Mouse (Mus musculus) liver, postnatal 0 days (tissue): ENCODE results near the gene Zfp664. TPM values are rescaled to one million over a fixed set of nuclear protein-coding genes. Genes with fewer than 3 reads are reported as not detected.

Experiments
- ATAC-seq: fragments of 200-750 bp; cut with Nextera tagmentation; 2 replicates; pipeline ENCODE4 v1.8.0; 2017; ENCODE audit warnings: mild to moderate bottlenecking, moderate library complexity
- DNase-seq: peaks from one replicate; pipeline ENCODE4 v3.0.0-alpha.2; 2016
- H3K27ac ChIP-seq: fragments of 300-500 bp; sonication (generic); 2 replicates; pipeline ENCODE4 v1.5.1; 2014; ENCODE audit warnings: antibody characterized with exemption, moderate library complexity, mild to moderate bottlenecking, low read depth
- H3K27me3 ChIP-seq: fragments of 300-500 bp; sonication (generic); 2 replicates; pipeline ENCODE4 v1.6.1; 2014; ENCODE audit warnings: low read length, control low read depth, mixed read lengths; ENCODE audit not compliant: insufficient read depth
- H3K36me3 ChIP-seq: fragments of 300-500 bp; sonication (generic); replicated peaks from 2 replicates; pipeline ENCODE4 v1.6.1; 2014; ENCODE audit warnings: mild to moderate bottlenecking, control low read depth, low read length, moderate library complexity, mixed read lengths; ENCODE audit not compliant: insufficient read depth
- H3K4me1 ChIP-seq: fragments of 300-500 bp; sonication (generic); 2 replicates; pipeline ENCODE4 v1.6.1; 2014; ENCODE audit warnings: antibody characterized with exemption, mild to moderate bottlenecking, control low read depth; ENCODE audit not compliant: insufficient read depth
- H3K4me2 ChIP-seq: fragments of 300-500 bp; sonication (generic); 2 replicates; pipeline ENCODE4 v1.6.1; 2014; ENCODE audit warnings: low read depth, mild to moderate bottlenecking, low read length, moderate library complexity, mixed read lengths
- H3K4me3 ChIP-seq: fragments of 300-500 bp; sonication (generic); 2 replicates; pipeline ENCODE4 v1.5.1; 2014; ENCODE audit warnings: low read depth, low read length
- H3K9ac ChIP-seq: fragments of 300-500 bp; sonication (generic); replicated peaks from 2 replicates; pipeline ENCODE4 v1.6.1; 2014; ENCODE audit warnings: mild to moderate bottlenecking, moderate library complexity
- H3K9me3 ChIP-seq: fragments of 300-500 bp; sonication (generic); 2 replicates; pipeline ENCODE4 v1.6.1; 2016; ENCODE audit warnings: mild to moderate bottlenecking, control low read depth, low read length, mixed read lengths
- CTCF ChIP-seq: sonication (generic); IDR thresholded peaks from 2 replicates; pipeline ENCODE4 v1.5.1; 2016; ENCODE audit warnings: antibody characterized with exemption, low read depth
- EP300 ChIP-seq: IDR thresholded peaks from 2 replicates; pipeline ENCODE4 v1.6.1; 2016; ENCODE audit warnings: antibody characterized with exemption, low read depth, mild to moderate bottlenecking
- WGBS: fragments of 180-500 bp; shearing (Covaris S2); extraction: QIAGEN DNeasy Blood & Tissue Kit; methylation state at CpG from one replicate; pipeline ENCODE4 v1.1.7; 2014; ENCODE audit not compliant: insufficient replicate concordance; 5-methylcytosine and 5-hydroxymethylcytosine counted together
- polyA plus RNA-seq: library from polyadenylated mRNA; unstranded; fragments of >200 nt; fragmentation: Nextera tagmentation; extraction: Ambion mirVana; gene quantifications from 2 replicates; pipeline ENCODE4 v1.2.1, GENCODE M21; 2015

The Zfp664 gene
- polyA plus RNA-seq, 1 experiment from 2014 or later: 12.1 TPM

DNA sequence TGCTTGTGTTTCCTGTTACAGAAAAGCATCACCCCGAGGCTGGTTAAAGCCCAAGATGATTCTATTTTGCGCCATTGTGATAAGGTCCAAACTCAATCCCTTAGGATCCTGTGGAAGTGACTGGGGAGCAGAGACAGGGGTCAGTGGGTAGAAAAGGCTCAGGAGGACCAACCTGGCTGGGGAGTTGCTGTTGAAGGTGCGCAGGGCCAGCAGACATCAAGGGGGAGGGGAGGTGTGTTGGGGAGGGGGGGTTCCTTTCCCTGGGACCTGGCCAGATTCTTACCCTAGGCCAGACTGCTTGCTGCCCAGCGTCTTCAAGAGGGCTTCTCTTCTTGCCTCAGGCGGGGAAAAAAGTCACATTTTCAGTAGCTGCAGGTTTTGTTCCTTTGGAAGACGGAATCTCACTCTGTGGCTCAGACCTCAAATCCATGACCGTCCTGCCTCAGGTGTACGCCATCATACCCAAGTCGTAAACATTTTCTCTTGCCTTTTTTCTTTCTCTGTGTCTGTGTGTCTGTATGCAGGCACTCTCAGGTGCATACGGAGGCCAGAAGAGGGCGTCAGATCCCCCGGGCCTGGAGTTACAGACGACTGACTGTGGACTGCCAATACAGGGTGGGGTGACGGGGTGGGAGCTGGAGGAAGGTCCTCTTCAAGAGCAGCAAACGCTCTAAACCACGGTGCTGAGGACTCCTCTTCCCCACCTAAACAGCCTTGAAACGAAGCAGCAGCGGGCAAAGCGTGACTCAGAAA is 38.4 kb downstream of the Zfp664 start:
- ATAC-seq (no peak), DNase-seq (no peak)
- Histone ChIP-seq H3K4me1 (no peaks in the 10 kb centered on the region), H3K4me2 (no peak overlapping the region), H3K4me3 (no peak overlapping the region), H3K36me3 (no peaks in the 10 kb centered on the region), H3K27me3 (no peaks in the 10 kb centered on the region), H3K27ac (no peak overlapping the region), H3K9ac (no peak overlapping the region), H3K9me3 (no peaks in the 10 kb centered on the region)
- TF ChIP-seq EP300: no peak
- TF ChIP-seq CTCF: no peak
- WGBS: 58% methylated on average over 19 of the region's 19 CpGs

DNA sequence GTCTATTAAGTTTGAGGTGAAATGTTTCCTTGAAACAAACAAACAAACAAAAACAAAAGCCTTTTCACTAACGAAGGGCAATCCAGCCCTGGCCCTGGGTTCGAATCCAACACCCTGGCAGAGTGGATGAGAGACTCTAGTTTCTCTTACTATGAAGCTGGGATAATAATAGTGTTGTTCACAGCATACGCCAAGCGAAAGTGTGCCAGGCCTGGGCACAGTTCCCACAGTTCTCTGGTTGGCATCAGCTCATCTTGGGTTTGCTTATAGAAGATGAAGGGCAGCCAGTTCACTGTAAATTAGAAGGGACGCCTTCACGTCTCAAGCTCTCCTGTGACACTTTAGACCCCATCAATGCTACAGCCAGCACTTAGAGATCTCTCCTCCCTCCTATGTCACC is 39.2 kb downstream of the Zfp664 start:
- H3K4me2 ChIP-seq: no peak overlapping the region
- H3K27me3 ChIP-seq: no peaks in the 10 kb centered on the region
- no peaks in the 10 kb centered on the region for H3K9me3 ChIP-seq
- no peaks in the 10 kb centered on the region for H3K36me3 ChIP-seq
- WGBS: 78% methylated on average over 6 of the region's 6 CpGs
- TF ChIP-seq EP300: no peak
- no peak for TF ChIP-seq CTCF
- H3K9ac ChIP-seq: no peak overlapping the region
- ATAC-seq: no peak
- H3K27ac ChIP-seq: no peak overlapping the region
- H3K4me3 ChIP-seq: no peak overlapping the region
- DNase-seq: no peak
- H3K4me1 ChIP-seq: no peaks in the 10 kb centered on the region

DNA sequence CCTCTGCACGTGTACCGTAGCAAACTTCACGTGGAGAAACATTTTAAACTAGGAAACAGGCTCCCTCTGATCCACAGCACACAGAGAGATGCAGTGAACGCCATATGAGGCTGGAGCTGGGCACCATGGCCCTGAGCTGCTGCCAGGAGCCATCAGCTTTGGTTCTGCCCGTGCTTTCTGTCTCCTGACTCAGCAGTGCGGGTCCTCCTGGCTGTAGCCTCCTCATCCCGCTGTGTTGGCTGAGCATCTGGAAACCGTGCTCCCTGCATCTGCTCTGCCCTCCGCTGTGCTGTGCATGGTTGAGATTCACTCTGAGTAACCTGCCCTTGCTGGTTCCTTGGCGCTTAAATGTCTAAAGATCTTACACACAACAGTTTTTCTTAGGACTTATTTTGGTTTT is 39.7 kb downstream of the Zfp664 start:
- TF ChIP-seq CTCF (no peak), EP300 (no peak)
- no peaks in the 10 kb centered on the region for H3K36me3 ChIP-seq
- DNase-seq: no peak
- no peak for ATAC-seq
- no peak overlapping the region for H3K4me3 ChIP-seq
- H3K4me2 ChIP-seq: no peak overlapping the region
- H3K9ac ChIP-seq: no peak overlapping the region
- H3K27me3 ChIP-seq: no peaks in the 10 kb centered on the region
- H3K4me1 ChIP-seq: no peaks in the 10 kb centered on the region
- no peaks in the 10 kb centered on the region for H3K9me3 ChIP-seq
- H3K27ac ChIP-seq: no peak overlapping the region
- WGBS: 78% methylated on average over 10 of the region's 10 CpGs

DNA sequence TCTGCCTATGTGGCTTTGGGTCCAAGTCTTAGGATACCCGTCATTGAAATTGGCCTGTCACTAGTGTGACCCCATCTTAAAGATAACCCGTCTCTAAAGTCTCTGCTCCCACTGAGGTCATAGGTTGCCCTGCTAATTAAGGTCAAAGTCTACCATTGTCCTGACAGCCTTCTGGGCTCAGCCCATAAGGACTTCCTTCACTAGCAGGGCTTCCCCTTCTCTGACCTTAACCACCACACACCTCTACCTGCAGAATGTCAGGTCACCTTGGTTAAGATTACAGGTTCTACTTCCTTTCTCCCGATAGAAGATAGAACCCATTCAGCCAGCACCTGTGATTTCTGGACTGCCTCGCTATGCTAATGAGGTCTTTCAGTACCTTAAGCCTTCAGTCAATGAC is 41.4 kb downstream of the Zfp664 start:
- Histone ChIP-seq H3K27me3 (no peaks in the 10 kb centered on the region), H3K9ac (no peak overlapping the region), H3K9me3 (no peaks in the 10 kb centered on the region), H3K4me1 (no peaks in the 10 kb centered on the region), H3K36me3 (no peaks in the 10 kb centered on the region), H3K27ac (no peak overlapping the region), H3K4me3 (no peak overlapping the region), H3K4me2 (no peak overlapping the region)
- 62% methylated on average over 4 of the region's 4 CpGs for WGBS
- no peak for ATAC-seq
- TF ChIP-seq EP300 (no peak), CTCF (no peak)
- no peak for DNase-seq

DNA sequence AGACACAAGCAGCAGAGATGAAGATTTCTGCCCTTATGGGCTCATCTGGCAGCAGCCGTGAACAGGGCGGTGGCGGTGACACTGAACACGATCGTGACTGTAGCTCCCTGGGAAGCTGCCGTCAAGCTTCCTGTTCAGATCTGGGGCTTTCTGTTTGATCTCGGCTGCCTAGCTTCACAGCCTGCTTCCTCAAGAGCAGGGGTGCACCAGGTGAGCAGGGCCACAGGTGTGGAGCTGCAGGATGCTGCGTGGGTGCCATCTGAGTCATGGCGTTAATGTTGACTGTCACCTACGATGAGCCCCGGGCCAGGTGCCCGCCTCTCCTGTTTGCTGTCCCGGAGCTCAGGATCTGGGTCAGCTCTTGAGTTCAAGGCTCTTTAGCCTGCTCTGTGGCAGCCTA is 44.4 kb downstream of the Zfp664 start:
- no peaks in the 10 kb centered on the region for H3K4me1 ChIP-seq
- H3K9me3 ChIP-seq: no peaks in the 10 kb centered on the region
- DNase-seq (no peak), ATAC-seq (0 out of 2 replicates have a peak, but pooled peaks have one; percentile 31)
- no peak overlapping the region for H3K27ac ChIP-seq
- TF ChIP-seq EP300 (no peak), CTCF (no peak)
- WGBS: 46% methylated on average over 13 of the region's 13 CpGs
- no peaks in the 10 kb centered on the region for H3K27me3 ChIP-seq
- H3K4me2 ChIP-seq: no peak overlapping the region
- H3K9ac ChIP-seq: no peak overlapping the region
- H3K4me3 ChIP-seq: no peak overlapping the region
- H3K36me3 ChIP-seq: no peaks in the 10 kb centered on the region

DNA sequence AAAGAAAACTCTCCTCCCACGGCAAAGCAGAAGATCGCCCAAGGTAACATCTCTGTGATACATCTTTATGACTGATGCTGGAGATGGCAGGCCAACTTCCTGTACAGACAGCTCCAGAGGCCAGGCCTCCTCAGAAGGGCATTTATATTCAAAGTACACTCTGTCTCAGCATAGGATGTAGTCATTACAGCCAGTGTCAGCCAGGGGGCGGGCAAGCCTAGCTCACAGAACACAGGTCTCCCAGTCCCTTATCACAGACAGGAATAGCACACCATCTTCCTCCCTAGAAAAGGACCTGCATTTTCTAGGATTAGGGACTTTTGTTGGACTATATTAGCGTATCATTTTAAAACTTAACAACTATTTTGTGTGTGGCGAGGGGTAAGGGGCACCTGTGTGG is 46.4 kb downstream of the Zfp664 start:
- Histone ChIP-seq H3K9ac (no peak overlapping the region), H3K27me3 (no peaks in the 10 kb centered on the region), H3K4me1 (no peaks in the 10 kb centered on the region), H3K9me3 (no peaks in the 10 kb centered on the region), H3K4me2 (no peak overlapping the region), H3K36me3 (no peaks in the 10 kb centered on the region), H3K4me3 (no peak overlapping the region), H3K27ac (no peak overlapping the region)
- DNase-seq: peak; percentile 79
- peak; percentile 91 for TF ChIP-seq CTCF
- TF ChIP-seq EP300: no peak
- peak; percentile 27; the same call in 1 of the 2 replicates for ATAC-seq
- WGBS: 22% methylated on average over 5 of the region's 5 CpGs
